Mouse (Mus musculus): ENCODE data around the gene Rps16. TPM values are rescaled to one million over a fixed set of nuclear protein-coding genes. Genes with fewer than 3 reads are reported as not detected.

The Rps16 gene
- polyA plus RNA-seq, 1 experiment from 2014 or later = 438 TPM

- no peaks in the 10 kb centered on the region for H3K9me3 ChIP-seq
- no peak for ATAC-seq (replicated peaks)
- 53% methylated on average over 32 of the region's 32 CpGs for WGBS
- H3K36me3 ChIP-seq (replicated peaks) = no peaks in the 10 kb centered on the region
- peak overlapping the region; percentile 43 for H3K4me3 ChIP-seq
- H3K9ac ChIP-seq = peak overlapping the region; percentile 52
- H3K4me1 ChIP-seq = peaks cover 52% of the 10 kb centered on the region
- no peaks in the 10 kb centered on the region for H3K27me3 ChIP-seq (replicated peaks)
- H3K27ac ChIP-seq = peak overlapping the region; percentile 55; the same call in 1 of the 2 replicates
- peak overlapping the region; percentile 58 for H3K4me2 ChIP-seq
Observed at GRCm38 (mm10) chr7:28378066-28378690, 27.7 kb downstream of the Rps16 start.

- Histone ChIP-seq H3K4me2 (peak overlapping the region; percentile 58), H3K27me3 (replicated peaks) (no peaks in the 10 kb centered on the region), H3K9ac (peak overlapping the region; percentile 52), H3K27ac (peak overlapping the region; percentile 55), H3K4me3 (peak overlapping the region; percentile 43), H3K36me3 (replicated peaks) (no peaks in the 10 kb centered on the region), H3K9me3 (no peaks in the 10 kb centered on the region), H3K4me1 (peaks cover 47% of the 10 kb centered on the region)
- 0 out of 2 replicates have a peak, but pooled peaks have one; percentile 31 for ATAC-seq (replicated peaks)
- WGBS = 1% methylated on average over 53 of the region's 53 CpGs
Observed at GRCm38 (mm10) chr7:28378769-28379651, 28.6 kb downstream of the Rps16 start.

GRCm38 (mm10) chr7:28380237-28381016, 30.0 kb downstream of the Rps16 start, which contains the start of gene Zfp36:
Gene Zfp36 (minus strand): TSS chr7:28380253.
- no peaks in the 10 kb centered on the region for H3K27me3 ChIP-seq (replicated peaks)
- H3K9me3 ChIP-seq = no peaks in the 10 kb centered on the region
- H3K4me2 ChIP-seq = peak within 1 kb of the TSS; percentile 58
- peaks cover 42% of the 10 kb centered on the region for H3K4me1 ChIP-seq
- no peak for ATAC-seq (replicated peaks)
- WGBS = 57% methylated on average over 17 of the region's 17 CpGs
- peak within 1 kb of the TSS; percentile 43 for H3K4me3 ChIP-seq
- peak within 1 kb of the TSS; percentile 52 for H3K9ac ChIP-seq
- H3K27ac ChIP-seq = peak within 1 kb of the TSS; percentile 62
- 0 out of 2 replicates have a peak, but pooled peaks cover 3% of the 10 kb centered on the region for H3K36me3 ChIP-seq (replicated peaks)

GRCm38 (mm10) chr7:28381017-28381790, 30.8 kb downstream of the Rps16 start:
- Histone ChIP-seq H3K27ac (peak overlapping the region; percentile 62), H3K36me3 (replicated peaks) (0 out of 2 replicates have a peak, but pooled peaks cover 3% of the 10 kb centered on the region), H3K9ac (peak overlapping the region; percentile 19; the same call in 1 of the 2 replicates), H3K4me2 (peak overlapping the region; percentile 44), H3K27me3 (replicated peaks) (no peaks in the 10 kb centered on the region), H3K9me3 (no peaks in the 10 kb centered on the region), H3K4me1 (peaks cover 34% of the 10 kb centered on the region), H3K4me3 (peak overlapping the region; percentile 13; the same call in 1 of the 2 replicates)
- WGBS = 4% methylated on average over 30 of the region's 30 CpGs
- ATAC-seq (replicated peaks) = no peak

GRCm38 (mm10) chr7:28381938-28382337, 31.5 kb downstream of the Rps16 start:
- Histone ChIP-seq H3K36me3 (replicated peaks) (0 out of 2 replicates have a peak, but pooled peaks cover 3% of the 10 kb centered on the region), H3K27me3 (replicated peaks) (no peaks in the 10 kb centered on the region), H3K4me3 (peak overlapping the region; percentile 13; the same call in 1 of the 2 replicates), H3K4me1 (peaks cover 30% of the 10 kb centered on the region), H3K9me3 (no peaks in the 10 kb centered on the region), H3K4me2 (peak overlapping the region; percentile 44), H3K27ac (peak overlapping the region; percentile 62), H3K9ac (peak overlapping the region; percentile 31; the same call in 1 of the 2 replicates)
- 8% methylated on average over 17 of the region's 20 CpGs for WGBS
- no peak for ATAC-seq (replicated peaks)

GRCm38 (mm10) chr7:28382347-28382951, 32.0 kb downstream of the Rps16 start:
- ATAC-seq (replicated peaks) = no peak

GRCm38 (mm10) chr7:28382981-28383396, 32.5 kb downstream of the Rps16 start:
- no peaks in the 10 kb centered on the region for H3K27me3 ChIP-seq (replicated peaks)
- H3K27ac ChIP-seq = no peak overlapping the region
- no peak for ATAC-seq (replicated peaks)
- no peak overlapping the region for H3K9ac ChIP-seq
- 75% methylated on average over 11 of the region's 11 CpGs for WGBS
- no peak overlapping the region for H3K4me2 ChIP-seq
- no peak overlapping the region for H3K4me3 ChIP-seq
- 0 out of 2 replicates have a peak, but pooled peaks cover 6% of the 10 kb centered on the region for H3K36me3 ChIP-seq (replicated peaks)
- H3K4me1 ChIP-seq = peaks cover 29% of the 10 kb centered on the region
- no peaks in the 10 kb centered on the region for H3K9me3 ChIP-seq

More at GRCm38 (mm10) chr7:28382347-28382951, 32.0 kb downstream of the Rps16 start:
- Histone ChIP-seq H3K36me3 (replicated peaks) (0 out of 2 replicates have a peak, but pooled peaks cover 4% of the 10 kb centered on the region), H3K9ac (no peak overlapping the region), H3K4me3 (no peak overlapping the region), H3K9me3 (no peaks in the 10 kb centered on the region), H3K27me3 (replicated peaks) (no peaks in the 10 kb centered on the region), H3K4me2 (0 out of 2 replicates have a peak overlapping the region, but pooled peaks have one; percentile 44), H3K4me1 (peaks cover 30% of the 10 kb centered on the region), H3K27ac (0 out of 2 replicates have a peak overlapping the region, but pooled peaks have one; percentile 23)
- WGBS = 67% methylated on average over 9 of the region's 12 CpGs

- peaks cover 23% of the 10 kb centered on the region for H3K4me1 ChIP-seq
- H3K4me3 ChIP-seq = no peak overlapping the region
- no peaks in the 10 kb centered on the region for H3K27me3 ChIP-seq (replicated peaks)
- no peak overlapping the region for H3K9ac ChIP-seq
- H3K4me2 ChIP-seq = no peak overlapping the region
- no peak for ATAC-seq (replicated peaks)
- H3K9me3 ChIP-seq = no peaks in the 10 kb centered on the region
- H3K27ac ChIP-seq = no peak overlapping the region
- WGBS = 81% methylated on average over 4 of the region's 4 CpGs
- H3K36me3 ChIP-seq (replicated peaks) = peaks cover 12% of the 10 kb centered on the region; the same call in 1 of the 2 replicates
Observed at GRCm38 (mm10) chr7:28383606-28384005, 33.2 kb downstream of the Rps16 start.

- Histone ChIP-seq H3K27me3 (replicated peaks) (no peaks in the 10 kb centered on the region), H3K9me3 (no peaks in the 10 kb centered on the region), H3K4me3 (no peak overlapping the region), H3K27ac (no peak overlapping the region), H3K4me1 (peaks cover 17% of the 10 kb centered on the region), H3K9ac (no peak overlapping the region), H3K36me3 (replicated peaks) (peaks cover 18% of the 10 kb centered on the region; the same call in 1 of the 2 replicates), H3K4me2 (no peak overlapping the region)
- no peak for ATAC-seq (replicated peaks)
- WGBS = 85% methylated on average over 6 of the region's 6 CpGs
Observed at GRCm38 (mm10) chr7:28384162-28384561, 33.7 kb downstream of the Rps16 start.

- no peak overlapping the region for H3K27ac ChIP-seq
- no peak for ATAC-seq (replicated peaks)
- no peaks in the 10 kb centered on the region for H3K27me3 ChIP-seq (replicated peaks)
- H3K4me2 ChIP-seq = no peak overlapping the region
- H3K9me3 ChIP-seq = no peaks in the 10 kb centered on the region
- peaks cover 24% of the 10 kb centered on the region for H3K36me3 ChIP-seq (replicated peaks)
- H3K9ac ChIP-seq = no peak overlapping the region
- no peak overlapping the region for H3K4me3 ChIP-seq
- H3K4me1 ChIP-seq = peaks cover 12% of the 10 kb centered on the region; the same call in 1 of the 2 replicates
- 93% methylated on average over 9 of the region's 9 CpGs for WGBS
Observed at GRCm38 (mm10) chr7:28385196-28385595, 34.7 kb downstream of the Rps16 start.

All from midbrain, embryonic 15.5 days (tissue).